Mouse (Mus musculus): ENCODE results near the gene Hist1h2bf. TPM values are rescaled to one million over a fixed set of nuclear protein-coding genes. Genes with fewer than 3 reads are reported as not detected.
A peak's percentile ranks its signal among the peaks of the same experiment; 100 is the strongest.

Hist1h2bf gene
- total and polyA plus RNA-seq, 3 experiments: 2.2 to 1,093 TPM; not detected in 1

GRCm38 (mm10) chr13:23597957-23598356, 24.0 kb upstream of the Hist1h2bf start:
- DNase-seq (ENCODE audit: low read depth, low spot score): peak; percentile 89
- Histone ChIP-seq H3K9ac (ENCODE audit: control insufficient read depth, low read depth, low read length, poor library complexity, severe bottlenecking) (peak overlapping the region; percentile 34; the same call in 1 of the 2 replicates), H3K79me2 (ENCODE audit: control insufficient read depth, insufficient read depth, low read length, poor library complexity) (no peaks in the 10 kb centered on the region), H3K4me1 (ENCODE audit: control insufficient read depth in 1 of 2, insufficient read depth in 2 of 2, low read length in 2 of 2) (peaks cover 15 to 26% of the 10 kb centered on the region in 2 experiments), H3K27me3 (ENCODE audit: control insufficient read depth in 1 of 2, insufficient read depth in 2 of 2, low read length in 2 of 2) (no peaks in the 10 kb centered on the region), H3K4me3 (ENCODE audit: control insufficient read depth in 1 of 2, insufficient read depth in 1 of 2, low read depth in 2 of 2, low read length in 2 of 2) (0 out of 4 replicates have a peak overlapping the region, but pooled peaks of 1 of the 2 experiments have one; percentile 19), H3K9me3 (replicated peaks; ENCODE audit: insufficient read depth, low read length) (no peaks in the 10 kb centered on the region), H3K27ac (ENCODE audit: control insufficient read depth, low read depth, low read length) (no peak overlapping the region), H3K36me3 (ENCODE audit: control insufficient read depth in 1 of 2, insufficient read depth in 2 of 2, low read length in 2 of 2) (peaks cover 0 to 28% of the 10 kb centered on the region in 2 experiments; a peak in 2 of 4 replicates)
- no peak for TF ChIP-seq ZMIZ1 (IDR thresholded peaks at IDR 0.05; ENCODE audit: low read depth, low read length)
- TF ChIP-seq BHLHE40 (IDR thresholded peaks at IDR 0.05; ENCODE audit: borderline replicate concordance, low read depth, low read length): peak; percentile 9; the same call in 1 of the 2 replicates
- no peak for TF ChIP-seq NRF1 (IDR thresholded peaks at IDR 0.05; ENCODE audit: insufficient read depth, low read depth, low read length, poor library complexity, severe bottlenecking)
- no peak for TF ChIP-seq NELFE (IDR thresholded peaks at IDR 0.05; ENCODE audit: low read depth, low read length)
- no peak for TF ChIP-seq CHD2 (IDR thresholded peaks at IDR 0.05; ENCODE audit: low read length)
- TF ChIP-seq TBP (IDR thresholded peaks at IDR 0.05; ENCODE audit: low read depth, low read length): peak; percentile 53; the same call in 1 of the 2 replicates
- TF ChIP-seq ELF1 (IDR thresholded peaks at IDR 0.05; ENCODE audit: low read depth, low read length): 0 out of 2 replicates have a peak, but pooled peaks have one; percentile 24
- TF ChIP-seq CHD1 (IDR thresholded peaks at IDR 0.05; ENCODE audit: low read depth, low read length): no peak
- no peak for TF ChIP-seq MXI1 (IDR thresholded peaks at IDR 0.05; ENCODE audit: low read depth, low read length)
- no peak for TF ChIP-seq POLR2AphosphoS5 (IDR thresholded peaks at IDR 0.05; ENCODE audit: borderline replicate concordance, low read depth, low read length)
- TF ChIP-seq MAX (IDR thresholded peaks at IDR 0.05; ENCODE audit: low read length): no peak
- TF ChIP-seq SMC3 (IDR thresholded peaks at IDR 0.05; ENCODE audit: low read depth, low read length): peak; percentile 76
- TF ChIP-seq POLR2A (IDR thresholded peaks at IDR 0.05; ENCODE audit: control insufficient read depth in 1 of 2, insufficient read depth in 1 of 2, low read depth in 1 of 2, low read length in 2 of 2, poor library complexity in 1 of 2): no peak
- no peak for TF ChIP-seq TAL1 (IDR thresholded peaks at IDR 0.05; ENCODE audit: low read length)
- TF ChIP-seq UBTF (IDR thresholded peaks at IDR 0.05; ENCODE audit: borderline replicate concordance, insufficient read depth, low read depth, low read length): no peak
- no peak for TF ChIP-seq MEF2A (IDR thresholded peaks at IDR 0.05; ENCODE audit: extremely low read depth, insufficient replicate concordance, low read depth, low read length, poor library complexity, severe bottlenecking)
- peak; percentile 75 to 88 (median 77) for TF ChIP-seq CTCF (IDR thresholded peaks at IDR 0.05 in 2 of 3, conservative IDR thresholded peaks at IDR 0.05 in 1 of 3; ENCODE audit: control insufficient read depth in 1 of 3, insufficient read depth in 1 of 3, low read depth in 2 of 3, low read length in 3 of 3, poor library complexity in 1 of 3, severe bottlenecking in 1 of 3)
- no peak for TF ChIP-seq ZKSCAN1 (IDR thresholded peaks at IDR 0.05; ENCODE audit: low read depth, low read length)
- TF ChIP-seq ZC3H11A (IDR thresholded peaks at IDR 0.05; ENCODE audit: low read depth, low read length): peak; percentile 85
- 0 out of 2 replicates have a peak, but pooled peaks have one; percentile 18 for TF ChIP-seq ZNF384 (IDR thresholded peaks at IDR 0.05; ENCODE audit: low read depth, low read length)
- TF ChIP-seq USF1 (IDR thresholded peaks at IDR 0.05; ENCODE audit: low read depth, low read length): no peak
- TF ChIP-seq POLR2AphosphoS2 (IDR thresholded peaks at IDR 0.05; ENCODE audit: low read length): no peak
- TF ChIP-seq GABPA (IDR thresholded peaks at IDR 0.05; ENCODE audit: low read depth, low read length): no peak
- no peak for TF ChIP-seq EP300 (IDR thresholded peaks at IDR 0.05; ENCODE audit: low read depth in 1 of 2, low read length in 2 of 2)
- TF ChIP-seq MYB (IDR thresholded peaks at IDR 0.05; ENCODE audit: low read depth, low read length): no peak
- TF ChIP-seq RAD21 (IDR thresholded peaks at IDR 0.05; ENCODE audit: low read depth, low read length): peak; percentile 98
- no peak for TF ChIP-seq E2F4 (IDR thresholded peaks at IDR 0.05; ENCODE audit: borderline replicate concordance, low read depth, low read length)
- TF ChIP-seq HCFC1 (IDR thresholded peaks at IDR 0.05; ENCODE audit: low read depth, low read length): no peak
- no peak for TF ChIP-seq ETS1 (IDR thresholded peaks at IDR 0.05; ENCODE audit: low read depth, low read length)
- TF ChIP-seq USF2 (IDR thresholded peaks at IDR 0.05; ENCODE audit: borderline replicate concordance in 1 of 2, insufficient read depth in 1 of 2, low read depth in 1 of 2, low read length in 2 of 2): no peak
- TF ChIP-seq KAT2A (conservative IDR thresholded peaks at IDR 0.05; ENCODE audit: low read depth, low read length): no peak
- TF ChIP-seq SIN3A (IDR thresholded peaks at IDR 0.05; ENCODE audit: low read length): peak; percentile 70
- TF ChIP-seq MYC (IDR thresholded peaks at IDR 0.05; ENCODE audit: low read depth, low read length): no peak
- no peak for TF ChIP-seq TCF12 (IDR thresholded peaks at IDR 0.05; ENCODE audit: low read depth, low read length)
- no peak for TF ChIP-seq MAZ (IDR thresholded peaks at IDR 0.05; ENCODE audit: low read depth, low read length)
- no peak for TF ChIP-seq RCOR1 (IDR thresholded peaks at IDR 0.05; ENCODE audit: low read depth, low read length)
- TF ChIP-seq GATA1 (IDR thresholded peaks at IDR 0.05; ENCODE audit: low read depth, low read length): peak; percentile 27; the same call in 1 of the 2 replicates
- TF ChIP-seq JUND (IDR thresholded peaks at IDR 0.05; ENCODE audit: low read depth, low read length): no peak

All from MEL (cell line).